Mouse (Mus musculus) cerebellum, postnatal 36 days (tissue): ENCODE data around the gene Rtbdn.
"Not testable (repeated sequence)": the region's sequence is repeated elsewhere in the genome, so short reads cannot be mapped to it uniquely, and the experiment has no call there.

Experiments
- DNase-seq, 2 experiments: peaks; one replicate each; pipeline ENCODE4 v3.0.0; 2021 to 2022; ENCODE audit warnings: mixed read lengths in 2 of 2

The Rtbdn gene

GRCm38 (mm10) chr8:84946528-84947240 is at the start of gene Rtbdn:
TSS of gene Rtbdn (plus strand) at chr8:84946991.
- DNase-seq: peak; percentile 72 to 75

DNA sequence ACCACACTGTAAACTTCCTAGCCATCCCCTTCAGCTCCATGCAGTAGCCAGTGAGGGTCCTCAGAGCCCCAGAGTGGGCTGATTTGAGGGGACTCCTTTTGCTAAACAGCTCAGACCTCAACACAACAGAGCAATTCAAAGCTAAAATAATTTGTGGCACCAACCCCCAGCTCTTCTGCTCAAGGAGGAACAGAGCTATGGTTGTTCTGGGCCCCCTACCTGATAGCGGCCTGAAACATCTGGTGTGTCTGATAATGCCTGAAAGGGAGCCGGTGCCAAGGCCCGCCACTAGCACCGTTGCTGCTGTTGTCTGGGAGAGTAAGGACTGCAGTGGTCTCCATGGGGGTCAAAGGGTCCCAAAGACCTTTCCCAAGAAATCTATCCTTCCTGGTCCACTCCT is 45.7 kb upstream of the Rtbdn start:
- no peak for DNase-seq

DNA sequence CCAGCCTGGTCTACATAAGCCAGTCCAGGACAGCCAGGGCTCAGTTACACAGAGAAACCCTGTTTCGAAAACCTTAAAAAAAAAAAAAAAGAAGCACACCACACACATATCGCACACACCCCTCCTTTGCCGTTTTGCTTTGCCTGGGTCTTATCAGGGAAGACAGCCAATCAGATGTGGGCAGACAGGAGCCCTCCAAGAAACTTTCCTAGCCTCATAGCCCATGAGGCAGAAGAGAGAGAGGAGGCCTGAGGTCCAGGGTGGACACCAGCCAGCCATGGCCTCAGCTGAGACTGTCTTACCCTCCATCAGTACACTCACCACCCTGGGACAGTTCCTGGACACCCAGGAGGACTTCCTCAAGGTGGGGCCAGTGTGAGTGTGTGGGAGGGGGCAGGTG is 45.0 kb upstream of the Rtbdn start, which contains the start of gene Klf1:
Gene Klf1, plus strand, starts transcription at position 177 of the 400 bp plus-strand sequence.
- no peak for DNase-seq

DNA sequence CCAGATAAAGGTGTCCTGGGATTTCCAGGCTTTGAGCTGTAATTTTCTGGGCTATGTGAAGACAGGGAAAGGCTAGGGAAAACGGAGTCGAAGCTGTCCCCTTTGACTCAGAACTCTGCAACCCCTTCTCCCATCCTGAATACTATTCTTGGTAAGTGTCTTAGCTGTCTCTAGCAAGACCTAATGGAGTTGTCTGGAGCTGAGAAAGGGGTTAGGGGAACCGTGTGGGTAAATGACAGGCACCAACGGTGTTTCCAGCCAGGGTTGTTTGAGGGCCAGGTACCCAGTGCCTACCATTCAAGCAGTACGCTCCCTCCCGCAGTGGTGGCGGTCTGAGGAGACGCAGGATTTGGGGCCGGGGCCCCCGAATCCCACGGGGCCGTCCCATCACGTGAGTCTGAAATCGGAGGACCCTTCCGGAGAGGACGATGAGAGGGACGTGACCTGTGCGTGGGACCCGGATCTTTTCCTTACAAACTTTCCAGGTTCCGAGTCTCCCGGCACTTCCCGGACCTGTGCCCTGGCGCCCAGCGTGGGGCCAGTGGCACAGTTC is 44.3 kb upstream of the Rtbdn start:
- no peak for DNase-seq

DNA sequence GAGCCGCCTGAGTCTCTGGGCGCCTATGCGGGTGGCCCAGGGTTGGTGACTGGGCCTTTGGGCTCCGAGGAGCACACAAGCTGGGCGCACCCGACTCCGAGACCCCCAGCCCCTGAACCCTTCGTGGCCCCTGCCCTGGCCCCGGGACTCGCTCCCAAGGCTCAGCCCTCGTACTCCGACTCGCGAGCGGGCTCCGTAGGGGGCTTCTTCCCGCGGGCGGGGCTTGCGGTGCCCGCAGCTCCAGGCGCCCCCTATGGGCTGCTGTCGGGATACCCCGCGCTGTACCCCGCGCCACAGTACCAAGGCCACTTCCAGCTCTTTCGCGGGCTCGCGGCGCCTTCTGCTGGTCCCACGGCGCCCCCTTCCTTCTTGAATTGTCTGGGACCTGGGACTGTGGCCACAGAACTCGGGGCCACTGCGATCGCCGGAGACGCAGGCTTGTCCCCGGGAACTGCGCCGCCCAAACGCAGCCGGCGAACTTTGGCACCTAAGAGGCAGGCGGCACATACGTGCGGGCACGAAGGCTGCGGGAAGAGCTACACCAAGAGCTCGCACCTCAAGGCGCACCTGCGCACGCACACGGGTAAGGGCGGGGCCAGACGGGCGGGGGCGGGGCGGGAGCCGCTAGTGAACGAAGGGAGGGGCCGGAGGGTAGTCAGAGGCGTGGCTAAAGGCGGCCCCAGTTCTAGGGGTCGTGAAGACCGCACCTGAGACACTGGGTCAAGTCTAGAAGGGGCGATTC is 43.7 kb upstream of the Rtbdn start:
- DNase-seq: peak; percentile 98

DNA sequence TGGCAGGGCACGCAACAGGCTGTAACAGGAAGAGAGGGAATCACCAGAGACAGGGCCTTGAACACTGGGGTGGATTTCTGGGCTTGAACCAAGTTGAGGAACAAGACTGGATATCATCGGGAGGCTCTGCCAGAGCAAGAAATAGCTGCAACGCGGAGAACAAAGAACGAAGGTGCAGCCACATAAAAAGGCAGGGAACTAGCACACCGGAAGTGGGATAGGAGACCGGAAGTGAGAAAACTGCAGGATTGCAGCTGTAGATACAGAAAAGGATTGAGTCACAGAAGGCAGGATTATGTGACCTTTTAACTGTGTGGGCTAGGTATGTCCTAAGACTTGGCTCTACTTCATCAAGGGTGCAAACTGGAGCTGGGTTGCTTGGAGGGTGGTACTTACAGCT is 42.4 kb upstream of the Rtbdn start:
- DNase-seq: no peak

- no peak for DNase-seq
Observed at GRCm38 (mm10) chr8:84907037-84907436, 39.8 kb upstream of the Rtbdn start.

DNA sequence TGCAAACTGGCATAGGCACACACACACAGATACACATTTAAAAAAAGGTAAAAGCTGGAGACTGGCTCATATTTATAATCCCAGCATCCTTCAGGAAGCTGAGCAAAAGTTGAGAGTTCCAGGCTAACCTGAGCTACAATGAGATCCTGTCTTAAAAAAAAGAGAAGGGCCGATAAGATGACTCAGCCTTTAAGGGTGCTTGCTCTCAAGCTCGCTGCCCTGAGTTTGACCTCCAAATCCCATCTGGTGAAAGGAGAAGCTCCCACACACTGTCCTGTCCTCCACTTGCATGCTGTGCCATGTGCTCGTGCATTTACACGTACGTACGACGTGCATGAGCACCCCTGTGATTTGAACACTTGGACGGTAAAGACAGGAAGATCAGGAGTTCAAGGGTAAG is 39.3 kb upstream of the Rtbdn start:
- no peak for DNase-seq

GRCm38 (mm10) chr8:84907979-84908378 is 38.8 kb upstream of the Rtbdn start:
- DNase-seq: not testable (repeated sequence)

- peak; percentile 74 to 80 for DNase-seq
Observed at GRCm38 (mm10) chr8:84908421-84909161, 38.2 kb upstream of the Rtbdn start, which contains the start of gene Dnase2a. TSS of gene Dnase2a (plus strand) at chr8:84908560.

- peak in 1 of 2 experiments; percentile 15 for DNase-seq
Observed at GRCm38 (mm10) chr8:84909162-84909767, 37.5 kb upstream of the Rtbdn start.

DNA sequence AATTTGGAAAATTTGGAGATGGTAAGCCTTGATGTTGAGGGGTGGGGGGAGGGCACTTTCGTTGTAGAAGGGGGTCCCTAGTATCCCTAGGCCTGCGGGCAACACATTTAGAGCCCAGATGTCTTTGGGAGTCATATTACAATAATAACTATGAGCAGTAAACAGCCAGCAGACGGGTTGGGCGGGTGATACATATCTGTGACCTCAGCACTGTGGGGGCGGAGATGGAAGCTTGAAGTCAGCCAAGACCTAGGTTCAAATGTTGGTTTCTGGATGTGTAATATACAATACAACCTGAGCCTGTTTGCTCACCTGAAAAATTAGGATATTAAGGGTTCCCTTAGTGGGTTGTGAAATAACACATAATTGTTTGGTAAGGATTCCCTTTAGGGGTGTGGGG is 36.8 kb upstream of the Rtbdn start:
- no peak for DNase-seq

GRCm38 (mm10) chr8:84910551-84910950 is 36.2 kb upstream of the Rtbdn start:
- peak; percentile 79 to 80 for DNase-seq

DNA sequence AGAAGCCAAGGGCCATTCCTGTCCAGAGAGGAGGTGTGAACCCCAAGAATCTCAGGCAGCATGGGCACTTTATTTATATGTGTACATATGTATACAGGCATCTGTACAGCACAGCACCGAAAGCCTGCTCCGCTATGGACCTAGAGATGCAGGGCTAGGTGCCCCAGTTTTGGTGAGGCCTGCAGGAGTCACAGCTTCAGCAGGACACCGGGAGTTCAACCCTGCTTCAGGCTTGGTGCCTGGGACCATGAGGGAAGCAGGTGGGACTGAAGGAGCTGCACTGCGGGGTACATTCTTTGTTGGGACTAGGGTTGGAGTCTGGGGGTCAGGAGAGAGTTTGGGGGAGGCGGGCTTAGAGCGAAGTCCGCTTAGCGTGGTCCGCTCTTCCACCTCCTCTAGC is 34.9 kb upstream of the Rtbdn start:
- peak in 1 of 2 experiments; percentile 12 for DNase-seq

GRCm38 (mm10) chr8:84912391-84912790 is 34.4 kb upstream of the Rtbdn start:
- peak; percentile 29 to 37 for DNase-seq

GRCm38 (mm10) chr8:84912895-84913501 is 33.8 kb upstream of the Rtbdn start:
- peak; percentile 84 to 89 for DNase-seq

GRCm38 (mm10) chr8:84913502-84913900 is 33.3 kb upstream of the Rtbdn start:
- DNase-seq: no peak

DNA sequence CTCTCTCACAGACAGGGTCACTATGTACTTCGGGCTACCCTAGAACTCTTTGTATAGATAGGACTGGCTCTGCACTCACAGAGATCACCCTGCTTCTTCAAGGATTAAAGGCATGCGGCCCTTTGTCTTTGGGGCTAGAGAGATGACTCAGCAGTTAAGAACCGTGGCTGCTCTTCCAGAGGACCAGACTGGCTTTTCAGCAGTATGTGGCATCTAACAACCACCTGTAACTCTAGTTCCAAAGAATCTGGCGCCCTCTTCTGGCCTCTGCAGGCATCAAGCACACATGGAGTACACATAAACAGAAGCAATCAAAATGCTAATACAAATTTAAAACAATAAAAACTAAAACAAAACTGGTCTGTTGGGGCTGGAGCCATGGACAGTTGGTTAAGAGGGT is 32.8 kb upstream of the Rtbdn start:
- peak; percentile 54 for DNase-seq

- no peak for DNase-seq
Observed at GRCm38 (mm10) chr8:84915269-84915668, 31.5 kb upstream of the Rtbdn start.

GRCm38 (mm10) chr8:84917781-84918180 is 29.0 kb upstream of the Rtbdn start:
- peak in 1 of 2 experiments; percentile 24 for DNase-seq

GRCm38 (mm10) chr8:84918646-84919045 is 28.1 kb upstream of the Rtbdn start:
- DNase-seq: no peak

DNA sequence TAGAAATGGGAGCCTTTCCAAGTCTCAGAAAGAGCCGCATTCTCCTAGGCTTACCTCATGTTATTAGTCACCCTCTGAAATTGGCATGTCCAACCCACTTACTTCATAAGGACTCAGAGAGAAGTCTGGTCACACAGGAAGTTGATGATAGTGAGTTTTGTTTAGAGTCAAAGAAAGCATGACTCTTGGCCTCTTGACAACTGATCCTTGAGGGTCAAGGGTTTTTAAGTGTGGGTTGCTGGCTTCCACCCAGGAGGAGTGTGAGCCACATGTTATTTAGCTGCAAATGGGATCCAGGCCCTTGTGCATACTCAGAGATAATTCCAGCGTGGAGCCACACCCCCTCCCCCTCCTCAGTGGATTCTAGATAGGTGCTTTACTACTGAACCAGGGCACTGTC is 25.2 kb upstream of the Rtbdn start:
- DNase-seq: no peak
